In the genomic region with DNA sequence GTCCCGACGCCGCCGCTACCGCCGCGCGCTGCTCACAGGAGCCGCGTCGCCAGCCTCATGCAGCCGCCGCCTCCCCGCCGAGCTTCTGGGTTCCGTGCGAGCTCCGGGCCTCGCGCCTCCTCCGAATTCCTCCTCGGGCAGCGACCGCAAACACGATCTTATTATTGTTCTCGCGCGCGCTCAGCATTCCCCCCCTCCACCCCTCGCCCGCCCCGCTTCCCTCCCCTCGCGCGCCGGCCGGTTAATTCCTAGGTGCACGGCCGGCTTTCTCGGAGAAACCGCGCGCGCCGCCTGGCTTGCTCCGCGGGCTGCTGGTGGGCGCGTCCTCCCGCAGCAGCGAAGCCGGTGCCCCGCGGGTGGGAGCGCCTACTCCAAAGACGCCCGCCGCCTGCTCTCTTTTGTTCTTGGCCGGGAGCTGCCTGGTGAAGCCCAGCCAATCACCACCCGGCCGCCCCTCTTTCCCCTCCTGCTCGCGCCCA, we compare ENCODE assay signal across 9 mouse cellular contexts. TPM values are rescaled to one million over a fixed set of nuclear protein-coding genes. Genes with fewer than 3 reads are reported as not detected.
DNase-seq lines count a peak whose midpoint lies in the region; ATAC-seq and TF ChIP-seq lines count a peak whose summit lies in the region.
"Had no signal": no experiment of that assay in that cellular context is flagged by ENCODE, and none has a peak within 500 bp of the region (broad histone marks: within the 10 kb centered on the region; RNA-seq: fewer than 3 reads in every experiment).

Gene Hdgfl3 (minus strand): TSS at position 207 of the 479 bp plus-strand sequence.

- DNase-seq in B cell, adult 2 months: peak; percentile 43 to 48
- DNase-seq in fibroblast of lung, adult 2 months (ENCODE audit: low read depth): peak; percentile 46
- peak; percentile 50 for DNase-seq in naive thymus-derived CD4-positive, alpha-beta T cell, adult 2 months (ENCODE audit: low read depth)
- DNase-seq in testis, postnatal 10 days (ENCODE audit: low spot score): peak; percentile 92

- no peaks in the 10 kb centered on the region for H3K36me3 ChIP-seq in heart, embryonic 13.5 days
- H3K36me3 ChIP-seq in kidney, embryonic 16.5 days (ENCODE audit: insufficient read depth, low read length): no peaks in the 10 kb centered on the region
- H3K36me3 ChIP-seq in limb, embryonic 15.5 days: no peaks in the 10 kb centered on the region
- H3K36me3 ChIP-seq: G1E had no signal

- H3K4me3 ChIP-seq in bone marrow macrophage, adult 2 months (ENCODE audit: insufficient read depth, low read length): peak within 1 kb of the TSS; percentile 38
- peak within 1 kb of the TSS; percentile 84 for H3K4me3 ChIP-seq in heart, embryonic 13.5 days
- H3K4me3 ChIP-seq in kidney, embryonic 16.5 days (ENCODE audit: low read length): peak within 1 kb of the TSS; percentile 57
- H3K4me3 ChIP-seq in limb, embryonic 15.5 days: peak within 1 kb of the TSS; percentile 61

- H3K9ac ChIP-seq in heart, embryonic 13.5 days: peak within 1 kb of the TSS; percentile 94
- H3K9ac ChIP-seq in kidney, embryonic 16.5 days (replicated peaks; ENCODE audit: low read length): peak within 1 kb of the TSS; percentile 76
- peak within 1 kb of the TSS; percentile 92 for H3K9ac ChIP-seq in limb, embryonic 15.5 days

- no peak within 1 kb of the TSS for H3K27ac ChIP-seq in bone marrow macrophage, adult 2 months (ENCODE audit: insufficient read depth, low read depth, low read length)
- H3K27ac ChIP-seq in heart, embryonic 13.5 days (replicated peaks): peak within 1 kb of the TSS; percentile 80
- peak within 1 kb of the TSS; percentile 75 for H3K27ac ChIP-seq in kidney, embryonic 16.5 days (ENCODE audit: low read length)
- H3K27ac ChIP-seq in limb, embryonic 15.5 days: peak within 1 kb of the TSS; percentile 93

- no peak for TF ChIP-seq POLR2A in bone marrow macrophage, adult 2 months (IDR thresholded peaks at IDR 0.05; ENCODE audit: borderline replicate concordance, low read depth, low read length)

- ATAC-seq in heart, embryonic 13.5 days (ENCODE audit: extremely low read depth, insufficient number of reproducible peaks, low FRiP score, low TSS enrichment): peak; percentile 59
- peak; percentile 86 for ATAC-seq in kidney, embryonic 16.5 days (ENCODE audit: low FRiP score, low TSS enrichment)
- peak; percentile 85 for ATAC-seq in limb, embryonic 15.5 days (ENCODE audit: insufficient number of reproducible peaks, low FRiP score, low TSS enrichment, low read depth)

- peaks cover 19% of the 10 kb centered on the region for H3K27me3 ChIP-seq in heart, embryonic 13.5 days (replicated peaks)
- no peaks in the 10 kb centered on the region for H3K27me3 ChIP-seq in kidney, embryonic 16.5 days (ENCODE audit: insufficient read depth, low read length)
- H3K27me3 ChIP-seq in limb, embryonic 15.5 days: no peaks in the 10 kb centered on the region

- no peaks in the 10 kb centered on the region for H3K9me3 ChIP-seq in heart, embryonic 13.5 days
- H3K9me3 ChIP-seq in kidney, embryonic 16.5 days (ENCODE audit: low read length): no peaks in the 10 kb centered on the region
- no peaks in the 10 kb centered on the region for H3K9me3 ChIP-seq in limb, embryonic 15.5 days

- under 1% methylated on average over 50 of the region's 63 CpGs for WGBS in heart, embryonic 13.5 days
- under 1% methylated on average over 52 of the region's 63 CpGs for WGBS in kidney, embryonic 16.5 days
- under 1% methylated on average over 55 of the region's 63 CpGs for WGBS in limb, embryonic 15.5 days

- no peaks in the 10 kb centered on the region for H3K4me1 ChIP-seq in bone marrow macrophage, adult 2 months (ENCODE audit: control insufficient read depth, insufficient read depth, low read length)
- peaks cover 17% of the 10 kb centered on the region for H3K4me1 ChIP-seq in heart, embryonic 13.5 days
- H3K4me1 ChIP-seq in kidney, embryonic 16.5 days (ENCODE audit: insufficient read depth, low read length): peaks cover 19% of the 10 kb centered on the region
- peaks cover 7% of the 10 kb centered on the region; the same call in 1 of the 2 replicates for H3K4me1 ChIP-seq in limb, embryonic 15.5 days

- TF ChIP-seq CTCF in bone marrow macrophage, adult 2 months (IDR thresholded peaks at IDR 0.05; ENCODE audit: low read depth, low read length): no peak

- peak within 1 kb of the TSS; percentile 86 for H3K4me2 ChIP-seq in heart, embryonic 13.5 days
- peak within 1 kb of the TSS; percentile 72 for H3K4me2 ChIP-seq in kidney, embryonic 16.5 days (replicated peaks; ENCODE audit: low read depth, low read length)
- H3K4me2 ChIP-seq in limb, embryonic 15.5 days: peak within 1 kb of the TSS; percentile 80

RNA-seq across cellular contexts. Expression of gene Hdgfl3, which starts in this region (rescaled TPM):
- polyA plus RNA-seq in bone marrow macrophage, adult 2 months (2012; ENCODE audit: insufficient read depth, insufficient read length, missing spikeins): 0.24 and 0.49 TPM in 2 replicates
- polyA plus RNA-seq in heart, embryonic 13.5 days (2015; fragmentation: Nextera tagmentation; extraction: Ambion mirVana): 10.0 TPM in 2 replicates
- polyA plus RNA-seq in kidney, embryonic 16.5 days (2015; fragmentation: Nextera tagmentation; extraction: Ambion mirVana): 10.0 and 11.7 TPM in 2 replicates
- polyA plus RNA-seq in limb, embryonic 15.5 days (2015; fragmentation: Nextera tagmentation; extraction: Ambion mirVana): 11.8 and 14.0 TPM in 2 replicates
- polyA plus RNA-seq: G1E had no signal
